In genomic region chr1:62019743-62020142, GRCm38 (mm10) we compare ENCODE assay signal across 17 mouse cellular contexts.
"Had no signal": no experiment of that assay in that cellular context is flagged by ENCODE, and none has a peak within 500 bp of the region (broad histone marks: within the 10 kb centered on the region; RNA-seq: fewer than 3 reads in every experiment).

No protein-coding gene starts in this region.

- H3K4me3 ChIP-seq: kidney, embryonic 15.5 days; liver, embryonic 15.5 days; lung, embryonic 15.5 days; megakaryocyte, embryonic 14.5 days had no signal

- H3K27ac ChIP-seq: kidney, embryonic 15.5 days; liver, embryonic 15.5 days; lung, embryonic 15.5 days; stomach, postnatal 0 days had no signal

- DNase-seq: kidney, adult 8-10 months; kidney, postnatal 10 days; kidney, postnatal 36 days; lung, adult 18-20 months; lung, postnatal 10 days; lung, postnatal 36 days; midbrain, embryonic 14.5 days; thymus, adult 2 months; thymus, postnatal 14 days; thymus, postnatal 4 days had no signal

- H3K4me2 ChIP-seq: kidney, embryonic 15.5 days; liver, embryonic 11.5 days; liver, embryonic 15.5 days; lung, embryonic 15.5 days; midbrain, embryonic 11.5 days had no signal

- H3K9me3 ChIP-seq: kidney, embryonic 15.5 days; liver, embryonic 15.5 days; lung, embryonic 15.5 days had no signal

- H3K4me1 ChIP-seq: liver, embryonic 15.5 days; lung, embryonic 15.5 days; megakaryocyte, embryonic 14.5 days had no signal

- H3K36me3 ChIP-seq: kidney, embryonic 15.5 days; liver, embryonic 15.5 days; lung, embryonic 15.5 days had no signal

- H3K9ac ChIP-seq: kidney, embryonic 15.5 days; liver, embryonic 15.5 days; lung, embryonic 15.5 days had no signal

- H3K27me3 ChIP-seq: kidney, embryonic 15.5 days; liver, embryonic 15.5 days; lung, embryonic 15.5 days; megakaryocyte, embryonic 14.5 days had no signal
